Mouse (Mus musculus) ovary, postnatal 36 days (tissue): ENCODE data around the gene Mcf2.

Source experiments
- DNase-seq: peaks from one replicate; pipeline ENCODE4 v3.0.0; 2022; ENCODE audit warnings: low spot score, mixed read lengths

Gene Mcf2

DNA sequence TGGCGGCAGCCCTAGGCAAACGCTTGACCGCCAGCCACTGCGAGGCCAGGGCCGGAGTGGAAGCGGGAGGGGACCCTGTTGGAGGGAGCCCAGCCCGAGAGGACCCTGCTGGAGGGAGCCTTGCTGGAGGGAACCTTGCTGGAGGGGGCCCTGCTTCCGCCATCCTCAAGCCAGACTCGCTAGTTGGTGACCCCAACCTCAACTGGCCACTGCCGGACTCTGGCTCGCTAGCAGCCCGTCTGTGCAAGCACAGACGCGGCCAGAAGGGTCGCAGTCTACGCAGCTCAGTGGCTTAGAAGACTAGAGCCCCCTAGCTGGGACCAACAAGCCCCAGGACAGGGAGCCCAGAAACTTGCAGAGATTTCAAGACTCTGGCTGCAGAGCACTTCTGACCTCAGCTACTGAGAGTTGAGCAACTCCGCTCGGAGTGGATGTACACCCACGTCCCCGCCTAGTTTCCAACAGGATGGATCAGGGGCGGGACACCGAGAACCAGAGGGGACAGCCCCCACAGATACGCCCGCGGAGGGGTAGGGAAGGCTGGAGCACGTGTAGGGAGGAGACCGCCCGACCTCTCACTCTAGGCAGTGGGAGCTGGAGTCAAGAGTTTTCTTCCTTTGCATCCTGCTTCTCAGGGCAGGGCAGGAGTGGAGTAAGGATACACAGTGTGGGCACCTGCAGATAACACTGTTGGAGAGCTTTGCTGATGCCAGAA, at the start of gene Mcf2:
Mcf2 (minus strand) TSS at position 346 of the 715 bp plus-strand sequence.
- peak; percentile 6 for DNase-seq

DNA sequence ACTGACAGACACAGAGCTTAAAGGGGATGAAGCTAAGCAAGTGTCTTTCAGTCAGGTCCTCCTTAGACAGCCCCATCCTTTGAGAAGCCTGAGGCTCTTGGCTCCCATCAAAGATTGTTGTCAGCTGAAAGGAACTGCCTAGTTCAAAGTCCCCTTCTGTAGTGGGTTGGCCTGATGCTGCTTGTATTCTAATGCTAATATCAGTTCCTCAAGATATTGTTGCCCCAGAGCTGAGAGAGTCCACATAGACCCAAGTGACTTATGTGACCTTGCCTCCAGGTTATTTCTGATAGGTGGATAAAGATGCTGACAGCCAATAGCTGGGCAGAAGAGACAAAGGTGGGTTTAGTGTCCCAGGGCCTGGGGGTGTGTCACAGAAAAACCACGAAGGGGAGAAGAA, 8.8 kb upstream of the Mcf2 start:
- no peak for DNase-seq

DNA sequence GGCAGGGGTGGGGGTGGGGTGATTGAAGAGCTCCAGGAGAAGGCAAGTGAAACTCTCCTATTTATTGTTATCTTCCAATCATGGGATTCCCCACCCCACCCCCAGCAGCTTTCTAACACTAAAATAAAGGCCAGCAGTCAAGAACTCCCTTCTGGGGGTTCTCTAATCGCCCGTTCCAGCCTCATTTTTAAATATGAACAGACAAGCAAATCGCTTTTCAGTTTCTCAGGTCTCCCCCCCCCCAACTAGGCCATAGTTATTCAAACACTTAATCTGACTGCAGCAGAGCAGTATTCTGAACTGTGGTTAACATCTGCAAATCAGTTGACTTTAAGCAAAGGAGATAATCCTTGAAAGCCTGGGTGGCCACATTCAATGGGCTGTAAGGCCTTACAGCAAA, 3.7 kb upstream of the Mcf2 start:
- DNase-seq, result no peak

DNA sequence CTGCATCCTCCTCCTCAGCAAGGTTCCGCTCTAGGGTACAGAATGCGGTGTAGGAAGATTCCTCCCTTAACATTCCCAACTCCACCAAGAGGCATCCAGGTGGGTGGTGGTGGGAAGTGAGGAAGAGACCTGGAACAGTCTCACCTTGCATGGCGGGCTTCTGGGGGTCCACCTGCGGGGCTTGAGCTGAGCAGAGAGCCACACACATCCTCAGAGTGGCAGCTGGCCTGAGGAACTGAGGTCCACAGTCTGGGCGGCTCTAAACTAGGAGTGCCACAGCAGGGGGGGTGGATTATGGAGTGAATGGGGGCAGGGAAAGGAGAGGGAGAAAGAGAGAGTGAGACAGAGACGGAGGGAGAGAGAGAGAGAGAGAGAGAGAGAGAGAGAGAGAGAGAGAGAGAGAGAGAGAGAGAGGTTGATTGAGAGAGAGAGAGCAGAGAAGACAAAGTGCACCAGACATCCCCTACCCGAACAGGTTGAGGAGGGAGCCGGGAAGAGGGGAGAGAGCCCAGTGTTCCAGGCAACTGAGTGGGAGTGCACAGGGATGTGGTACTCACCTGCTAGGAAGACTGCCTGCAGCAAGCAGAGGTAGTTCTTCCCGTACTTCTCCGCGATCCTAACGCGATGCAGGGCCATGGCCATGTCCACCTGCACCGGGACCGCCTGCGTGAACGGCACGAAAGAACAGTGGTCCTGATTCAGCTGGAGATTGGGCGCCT, 705 bp downstream of the Mcf2 start:
- no peak for DNase-seq

DNA sequence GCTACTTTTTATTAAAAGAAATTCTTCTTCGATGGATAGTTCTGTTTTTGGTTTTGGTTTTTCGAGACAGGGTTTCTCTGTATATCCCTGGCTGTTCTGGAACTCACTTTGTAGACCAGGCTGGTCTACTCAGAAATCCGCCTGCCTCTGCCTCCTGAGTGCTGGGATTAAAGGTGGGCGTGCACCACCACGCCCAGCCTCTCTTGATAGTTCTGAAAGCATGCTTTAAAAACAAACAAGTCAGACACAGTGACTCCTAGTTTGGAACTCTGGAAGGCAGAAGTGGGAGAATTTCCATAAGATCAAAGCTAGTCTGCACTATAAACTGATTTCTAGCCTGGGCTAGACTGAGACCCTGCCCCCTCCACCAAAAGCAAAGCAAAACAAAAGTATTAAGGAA, 8.8 kb downstream of the Mcf2 start:
- no peak for DNase-seq

DNA sequence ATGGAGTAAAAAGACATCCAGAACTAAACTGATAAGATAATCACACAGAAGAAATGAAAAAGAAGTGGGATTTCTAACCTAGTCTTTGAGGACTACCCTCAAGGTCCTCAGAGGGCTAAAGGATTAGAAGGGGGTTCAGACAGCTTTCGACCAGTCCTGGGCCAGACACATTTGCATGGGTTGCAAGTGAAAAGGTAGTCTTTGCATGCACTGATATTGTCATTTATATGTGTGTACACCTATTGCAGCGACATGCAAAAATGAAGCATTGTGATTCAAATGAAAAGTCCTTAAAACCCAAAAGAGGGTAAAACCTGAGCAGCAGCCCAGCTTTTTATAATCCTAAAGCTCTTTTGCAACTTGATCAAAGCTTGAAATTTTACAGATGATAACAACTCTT, 9.4 kb downstream of the Mcf2 start:
- no peak for DNase-seq

DNA sequence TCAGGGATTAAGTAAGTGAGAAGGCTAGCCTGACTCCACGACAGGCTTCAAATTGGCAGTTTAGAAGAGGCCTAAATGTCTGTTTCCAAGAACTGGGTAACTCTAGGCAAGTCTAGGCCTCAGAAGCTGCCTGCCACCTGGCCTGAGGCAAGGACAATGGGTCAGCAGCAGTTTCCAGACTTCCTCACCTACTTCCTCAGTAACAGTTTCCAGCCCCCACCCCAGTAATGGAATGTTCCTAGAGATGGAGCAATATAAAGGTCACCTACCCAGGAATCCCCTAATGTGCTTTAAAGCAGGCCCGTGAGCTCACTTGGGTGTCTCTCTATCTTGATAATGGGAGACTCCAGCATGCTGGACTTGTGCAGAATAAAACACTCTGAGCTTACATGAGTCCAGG, 10.1 kb downstream of the Mcf2 start:
- no peak for DNase-seq

DNA sequence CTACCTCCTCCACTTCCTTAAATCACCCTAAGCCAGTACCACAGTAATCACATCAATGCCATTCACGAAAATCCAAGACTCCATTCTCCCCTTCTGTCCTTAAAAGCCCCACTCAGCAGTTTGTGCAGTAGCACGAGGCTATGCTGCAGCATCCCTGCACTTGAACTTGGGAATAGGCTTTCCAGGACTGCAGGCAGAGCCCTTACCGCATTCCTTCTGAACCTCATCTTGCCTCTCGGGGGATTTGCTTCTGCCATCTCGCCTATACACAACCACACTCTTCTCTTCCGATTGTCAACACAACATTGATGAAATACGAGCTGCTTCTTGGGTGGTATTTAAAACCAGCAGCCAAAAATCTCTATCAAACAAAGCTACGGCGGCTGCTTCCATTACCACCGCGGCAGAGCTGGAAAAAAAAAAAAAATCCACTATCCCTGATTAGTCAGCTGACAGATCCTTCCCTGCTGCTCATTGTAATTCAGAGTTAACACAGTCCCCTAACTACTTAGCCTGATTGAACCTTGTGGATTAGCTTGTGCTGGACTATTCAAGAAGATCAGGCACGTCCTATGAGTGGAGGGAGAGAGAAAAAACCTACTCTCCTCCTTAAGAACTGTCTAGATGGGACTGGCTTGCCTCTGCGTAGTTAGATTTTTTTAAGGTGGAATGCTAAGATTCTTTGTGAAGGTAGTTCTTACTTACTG, 31.5 kb downstream of the Mcf2 start:
- DNase-seq, result no peak

DNA sequence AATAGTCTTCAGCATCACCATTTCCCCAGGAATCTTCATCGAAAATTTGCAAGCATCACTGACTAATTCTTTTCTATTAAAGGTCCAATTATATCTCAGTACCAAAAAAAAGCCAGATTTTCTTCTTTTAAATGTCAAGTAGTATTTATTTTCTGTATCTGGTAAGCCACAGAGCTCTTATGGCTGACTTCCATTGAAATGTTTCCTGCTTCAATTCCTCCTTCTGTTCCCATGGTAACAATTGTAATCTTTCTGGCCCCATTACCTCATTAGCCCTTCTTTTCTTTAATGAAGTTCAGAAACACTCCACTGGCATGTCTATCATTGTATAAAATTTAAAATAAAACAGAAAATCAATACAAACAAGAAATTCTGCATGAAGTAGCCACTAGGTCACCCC, 103.5 kb downstream of the Mcf2 start:
- DNase-seq, result no peak

DNA sequence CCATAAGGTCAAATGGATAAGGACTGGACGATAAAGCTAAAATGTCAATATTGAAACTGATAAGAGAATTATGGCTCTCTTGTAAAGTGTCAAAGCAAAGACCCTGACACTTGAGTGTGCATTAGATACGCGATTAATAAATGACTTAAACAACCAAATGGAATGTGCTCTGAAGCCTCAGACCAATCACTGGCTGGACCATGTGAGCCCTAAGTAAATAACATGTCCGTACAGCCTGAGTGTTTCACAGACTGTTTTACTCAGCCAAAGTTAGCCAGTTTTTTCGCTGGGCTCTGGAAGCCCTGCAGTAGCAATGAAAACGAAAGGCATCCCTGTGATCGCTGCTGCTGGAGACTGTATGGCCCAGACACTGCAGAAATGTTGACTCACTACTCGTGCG, 123.7 kb downstream of the Mcf2 start:
- DNase-seq, result no peak

DNA sequence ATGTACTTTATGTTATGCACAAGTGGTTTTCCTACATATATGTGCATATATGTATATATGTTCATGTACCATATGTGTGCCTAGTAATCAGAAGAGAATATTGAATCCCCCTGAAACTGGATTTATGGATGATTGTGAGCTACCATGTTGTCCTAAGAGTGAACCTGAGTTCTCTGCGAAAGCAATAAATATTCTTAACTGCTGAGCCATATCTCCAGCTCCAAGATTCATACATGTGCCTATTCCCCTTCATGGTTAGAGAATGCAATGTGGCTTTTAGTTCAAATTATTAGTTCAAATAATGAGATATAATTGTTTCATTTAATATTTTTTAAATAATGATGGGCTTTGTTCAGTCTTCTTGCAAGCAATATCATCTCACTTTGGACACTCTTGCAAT, 124.1 kb downstream of the Mcf2 start:
- no peak for DNase-seq

DNA sequence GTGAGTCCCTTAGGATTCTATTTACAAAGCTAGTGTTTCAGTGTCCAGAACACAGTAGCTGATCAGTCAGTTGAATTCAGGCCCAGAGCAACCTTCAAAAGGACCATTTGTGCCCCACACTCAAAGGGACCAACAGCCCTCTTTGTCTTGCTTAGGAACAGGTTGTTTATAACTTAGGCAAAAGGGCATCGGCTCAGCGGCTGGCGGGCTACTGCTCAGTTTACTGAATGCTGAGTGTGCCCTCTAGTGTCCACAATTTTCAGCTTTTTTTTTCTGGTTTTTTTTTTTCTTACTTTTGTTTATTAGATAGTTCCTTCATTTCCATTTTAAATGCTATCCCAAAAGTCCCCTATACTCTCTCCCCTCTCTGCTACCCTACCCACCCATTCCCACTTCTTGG, 152.2 kb downstream of the Mcf2 start:
- no peak for DNase-seq

DNA sequence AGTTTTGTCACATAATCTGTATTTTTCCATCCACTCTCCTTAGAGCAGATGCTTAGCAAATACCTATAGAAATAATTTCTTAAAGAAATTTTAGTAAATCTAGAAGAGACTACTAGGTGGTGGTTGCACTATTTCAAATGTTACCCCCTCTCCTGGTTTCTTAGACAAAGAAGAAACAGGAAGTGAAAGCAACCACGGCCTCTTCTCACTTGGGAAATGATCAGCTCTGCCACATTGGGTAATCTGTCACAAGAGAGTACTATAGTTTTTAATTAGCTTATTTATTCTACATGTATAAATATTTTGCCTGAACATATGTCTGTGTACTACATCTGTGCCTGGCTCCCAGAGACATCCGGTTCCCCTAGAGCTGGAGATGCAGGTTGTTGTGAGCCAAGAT, 157.3 kb downstream of the Mcf2 start:
- no peak for DNase-seq

DNA sequence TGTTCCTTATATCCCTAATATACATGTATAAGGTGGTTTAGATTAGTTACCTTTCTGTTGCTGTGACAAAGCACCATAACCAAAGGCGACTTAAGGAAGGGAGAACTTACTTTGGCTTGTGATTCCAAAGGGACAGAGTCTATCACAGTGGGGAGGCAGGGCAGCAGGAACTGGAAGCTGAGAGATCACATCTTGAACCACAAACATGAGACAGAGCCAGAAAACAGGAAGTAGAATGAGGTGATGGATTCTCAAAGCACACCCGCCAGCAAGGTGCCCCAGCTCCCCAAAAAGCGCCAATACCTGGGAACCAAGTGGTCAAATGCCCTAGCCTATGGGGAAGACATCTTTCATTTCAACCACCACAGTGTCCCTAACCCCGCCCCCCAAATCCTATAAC, 157.9 kb downstream of the Mcf2 start:
- no peak for DNase-seq

DNA sequence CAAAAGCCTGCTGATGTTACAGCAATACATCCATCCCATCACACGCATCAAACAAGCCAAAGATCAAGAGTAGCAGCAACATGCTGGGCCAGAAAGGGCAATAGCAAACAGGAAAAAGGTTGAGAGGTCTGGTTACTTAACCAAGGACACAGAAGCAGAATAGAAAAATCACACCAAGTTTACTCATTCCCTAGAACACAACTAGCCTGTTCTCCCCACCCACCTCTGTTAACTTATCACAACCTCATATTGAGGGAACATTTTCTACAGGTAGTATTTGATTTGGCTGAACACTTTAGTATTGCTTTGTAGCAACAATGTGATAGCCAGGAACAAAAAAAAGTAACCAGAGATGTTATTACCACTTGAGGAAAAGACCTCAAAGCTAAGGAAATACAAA, 164.3 kb downstream of the Mcf2 start:
- DNase-seq, result no peak

DNA sequence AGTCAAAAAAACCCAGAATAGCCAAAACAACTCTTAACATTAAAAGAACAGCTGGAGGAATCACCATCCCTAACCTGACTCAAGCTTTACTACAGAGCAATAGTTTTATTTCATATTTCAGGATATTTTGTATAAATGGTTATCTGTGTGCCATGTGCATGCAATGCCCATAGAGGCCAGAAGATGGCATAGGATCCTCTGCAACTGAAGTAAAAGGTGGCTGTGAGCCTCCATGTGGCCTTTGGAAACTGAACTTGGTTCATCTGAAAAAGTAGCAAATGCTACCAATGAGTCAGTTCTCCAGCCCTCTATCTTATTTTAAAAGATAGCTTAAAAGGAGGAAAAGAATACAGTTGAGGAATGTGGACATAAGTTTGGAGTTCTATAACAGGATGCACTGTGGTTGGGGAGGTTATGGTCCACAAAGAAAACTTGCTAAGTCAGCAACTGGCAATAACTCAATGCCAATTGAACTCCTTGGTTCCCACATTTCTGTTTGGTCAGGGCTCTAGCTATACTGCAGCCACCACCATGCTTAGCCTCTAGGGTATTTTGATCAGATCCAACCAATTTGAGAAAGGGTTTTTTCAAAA, 165.7 kb downstream of the Mcf2 start:
- DNase-seq, result no peak
